7 mouse cellular contexts compared by ENCODE assay signal in genomic region chrX:139997740-139998690, GRCm38 (mm10). TPM values are rescaled to one million over a fixed set of nuclear protein-coding genes. Genes with fewer than 3 reads are reported as not detected.
A peak's percentile ranks its signal among the peaks of the same experiment; 100 is the strongest.
DNase-seq lines count a peak whose midpoint lies in the region; ATAC-seq lines count a peak whose summit lies in the region.

Gene Rbm41 (minus strand): TSS chrX:139998595.

- ATAC-seq in megakaryocyte, adult 5-6 weeks (ENCODE audit: poor library complexity, severe bottlenecking) = peak; percentile 99

- DNase-seq in WW6 (ENCODE audit: low read depth, low spot score) = peak; percentile 53
- peak; percentile 50 to 54 for DNase-seq in cerebellum, postnatal 36 days
- peak; percentile 22 for DNase-seq in gastrocnemius, adult 18-20 months (ENCODE audit: low spot score)
- peak; percentile 80 for DNase-seq in induced T-regulatory cell, adult 2 months (ENCODE audit: low read depth)
- peak; percentile 4 to 19 for DNase-seq in left cerebral cortex, adult 8-10 months (ENCODE audit: low spot score in 2 of 2)
- DNase-seq in right cerebral cortex, adult 2 months (ENCODE audit: low spot score in 2 of 2) = peak; percentile 60 to 65

RNA-seq across cellular contexts. Expression of gene Rbm41, which starts in this region (rescaled TPM):
- total RNA-seq in gastrocnemius, adult 18-20 months (2021) = 1 to 10 TPM; 5.3 to 5.6 TPM
- 10 to 100 TPM in 1 of 4 experiments, 1 to 10 TPM in 3; 7.1 to 14.5 (median 8.9) TPM for total RNA-seq in left cerebral cortex, adult 8-10 months (2022)
- 7.1 and 11.0 TPM in 2 replicates for total RNA-seq in megakaryocyte, adult 5-6 weeks (2015)
- total RNA-seq in megakaryocyte, adult 5-6 weeks (2017) = 11.5 and 11.8 TPM in 2 replicates

Comparison
In these comparisons a context has a peak if more than half of its experiments do, and no peak if none do; other contexts are left out.
1. Peak in every context shown above with its lines: DNase-seq and ATAC-seq.
2. DNase-seq: peak in every context shown above with its lines; median percentile 80 in induced T-regulatory cell, adult 2 months; 62 in right cerebral cortex, adult 2 months; 53 in WW6; 52 in cerebellum, postnatal 36 days; 22 in gastrocnemius, adult 18-20 months; 12 in left cerebral cortex, adult 8-10 months.